Mouse (Mus musculus) limb, embryonic 14.5 days (tissue): ENCODE measurements around the gene Ifngr1. TPM values are rescaled to one million over a fixed set of nuclear protein-coding genes. Genes with fewer than 3 reads are reported as not detected.

Experiments used
- ATAC-seq: fragments of 200-750 bp; cut with Nextera tagmentation; 2 replicates; pipeline ENCODE4 v1.8.0; 2017; ENCODE audit warnings: low read depth, moderate number of reproducible peaks, moderate TSS enrichment; ENCODE audit not compliant: low FRiP score
- DNase-seq: peaks from one replicate; pipeline ENCODE4 v3.0.0-alpha.2; 2015; ENCODE audit warnings: low spot score
- H3K27ac ChIP-seq: fragments of 300-500 bp; sonication (generic); replicated peaks from 2 replicates; pipeline ENCODE4 v1.5.1; 2014; ENCODE audit warnings: low read depth, mild to moderate bottlenecking, low read length, moderate library complexity, mixed read lengths
- H3K27me3 ChIP-seq: fragments of 300-500 bp; sonication (generic); 2 replicates; pipeline ENCODE4 v1.6.1; 2014; ENCODE audit warnings: low read length, mixed read lengths; ENCODE audit not compliant: control insufficient read depth, insufficient read depth
- H3K36me3 ChIP-seq: fragments of 300-500 bp; sonication (generic); 2 replicates; pipeline ENCODE4 v1.6.1; 2014; ENCODE audit warnings: mild to moderate bottlenecking, low read length, moderate library complexity, mixed read lengths; ENCODE audit not compliant: control insufficient read depth, insufficient read depth
- H3K4me1 ChIP-seq: fragments of 300-500 bp; sonication (generic); 2 replicates; pipeline ENCODE4 v1.6.1; 2014; ENCODE audit warnings: antibody characterized with exemption, low read length, mixed read lengths; ENCODE audit not compliant: control insufficient read depth, insufficient read depth
- H3K4me2 ChIP-seq: fragments of 300-500 bp; sonication (generic); replicated peaks from 2 replicates; pipeline ENCODE4 v1.6.1; 2014; ENCODE audit warnings: low read depth, mild to moderate bottlenecking, low read length, moderate library complexity; ENCODE audit not compliant: severe bottlenecking
- H3K4me3 ChIP-seq: fragments of 300-500 bp; sonication (generic); replicated peaks from 2 replicates; pipeline ENCODE4 v1.5.1; 2014; ENCODE audit warnings: low read length
- H3K9ac ChIP-seq: fragments of 300-500 bp; sonication (generic); 2 replicates; pipeline ENCODE4 v1.6.1; 2014; ENCODE audit warnings: mild to moderate bottlenecking, low read depth, low read length, moderate library complexity; ENCODE audit not compliant: severe bottlenecking
- H3K9me3 ChIP-seq: fragments of 300-500 bp; sonication (generic); 2 replicates; pipeline ENCODE4 v1.6.1; 2016; ENCODE audit warnings: low read length; ENCODE audit not compliant: control insufficient read depth
- POLR2A ChIP-seq: fragments of 200-500 bp; IDR thresholded peaks from 2 replicates; pipeline ENCODE4 v1.8.0; 2012; ENCODE audit warnings: inconsistent platforms, mild to moderate bottlenecking, moderate library complexity, borderline replicate concordance; ENCODE audit not compliant: insufficient read depth, insufficient read length; ENCODE audit errors: extremely low read depth
- WGBS: fragments of 180-500 bp; shearing (Covaris S2); extraction: QIAGEN DNeasy Blood & Tissue Kit; methylation state at CpG from one replicate; pipeline ENCODE4 v1.1.7; 2014; 5-methylcytosine and 5-hydroxymethylcytosine counted together
- polyA plus RNA-seq, 2 experiments: library from polyadenylated mRNA; depleted of rRNA in 1 of 2; stranded (reverse) in 1 of 2; unstranded in 1 of 2; fragments of >200 nt; fragmentation: Nextera tagmentation in 1 of 2; extraction: Ambion mirVana in 1 of 2; gene quantifications; 2 replicates each; pipeline versions ENCODE4 v1.2.1 to v1.2.3; 2012 to 2014

Gene Ifngr1
- polyA plus RNA-seq, 2 experiments, result 28.2 to 52.2 TPM

DNA sequence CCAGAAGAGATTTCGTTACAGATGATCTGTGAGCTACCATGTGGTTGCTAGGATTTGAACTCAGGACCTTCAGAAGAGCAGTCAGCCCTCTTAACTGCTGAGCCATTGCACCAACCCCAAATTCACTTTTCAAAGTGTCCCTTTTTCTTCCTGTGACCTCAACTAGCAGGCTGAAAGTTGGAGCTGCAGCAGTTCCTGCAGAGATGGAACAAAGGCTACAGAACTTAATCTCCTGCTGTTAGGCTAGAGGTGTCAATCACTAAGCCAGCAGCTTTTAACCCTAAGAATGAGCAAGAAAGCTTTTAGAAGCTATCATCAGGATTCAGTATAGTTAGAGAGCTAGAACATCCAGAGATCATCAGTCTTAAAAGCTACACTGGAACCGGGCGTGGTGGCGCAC is 24.3 kb upstream of the Ifngr1 start:
- 99% methylated on average over 4 of the region's 4 CpGs for WGBS
- no peak for TF ChIP-seq POLR2A
- Histone ChIP-seq H3K9ac (no peak overlapping the region), H3K9me3 (no peaks in the 10 kb centered on the region), H3K36me3 (no peaks in the 10 kb centered on the region), H3K27ac (no peak overlapping the region), H3K4me3 (no peak overlapping the region), H3K27me3 (no peaks in the 10 kb centered on the region), H3K4me1 (no peaks in the 10 kb centered on the region), H3K4me2 (no peak overlapping the region)
- DNase-seq (no peak), ATAC-seq (no peak)

GRCm38 (mm10) chr10:19570288-19570687 is 21.5 kb upstream of the Ifngr1 start:
- Histone ChIP-seq H3K4me3 (no peak overlapping the region), H3K9ac (no peak overlapping the region), H3K4me2 (no peak overlapping the region), H3K9me3 (no peaks in the 10 kb centered on the region), H3K27me3 (no peaks in the 10 kb centered on the region), H3K4me1 (no peaks in the 10 kb centered on the region), H3K36me3 (no peaks in the 10 kb centered on the region), H3K27ac (no peak overlapping the region)
- DNase-seq, result no peak
- 75% methylated on average over 4 of the region's 4 CpGs for WGBS
- TF ChIP-seq POLR2A, result no peak
- ATAC-seq, result no peak

- H3K27ac ChIP-seq, result no peak overlapping the region
Observed at GRCm38 (mm10) chr10:19570716-19571115, 21.0 kb upstream of the Ifngr1 start.

DNA sequence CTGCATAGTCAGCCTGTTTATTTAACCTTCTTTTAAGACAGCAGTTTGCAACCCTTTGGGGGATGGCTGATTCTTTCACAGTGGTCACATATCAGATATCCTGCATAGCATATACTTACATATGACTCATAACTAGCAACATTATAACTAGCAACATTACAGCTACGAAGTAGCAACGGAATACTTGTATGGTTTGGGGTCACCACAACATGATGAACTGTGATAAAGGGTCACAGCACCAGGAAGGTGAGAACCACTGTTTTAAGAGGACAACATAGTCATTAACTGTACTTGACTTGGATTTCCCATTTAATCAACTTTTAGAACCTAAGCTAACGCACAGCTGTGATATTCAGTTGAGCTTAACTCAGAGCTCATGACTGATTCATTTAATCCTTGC is 14.2 kb upstream of the Ifngr1 start:
- no peak overlapping the region for H3K27ac ChIP-seq
- no peaks in the 10 kb centered on the region for H3K27me3 ChIP-seq
- no peak overlapping the region for H3K4me2 ChIP-seq
- 84% methylated on average over 3 of the region's 3 CpGs for WGBS
- H3K9ac ChIP-seq, result no peak overlapping the region
- no peaks in the 10 kb centered on the region for H3K9me3 ChIP-seq
- H3K4me1 ChIP-seq, result peaks cover 3% of the 10 kb centered on the region; the same call in 1 of the 2 replicates
- no peak for ATAC-seq
- no peak overlapping the region for H3K4me3 ChIP-seq
- TF ChIP-seq POLR2A, result no peak
- no peak for DNase-seq
- no peaks in the 10 kb centered on the region for H3K36me3 ChIP-seq

More at GRCm38 (mm10) chr10:19570716-19571115, 21.0 kb upstream of the Ifngr1 start:
- no peaks in the 10 kb centered on the region for H3K36me3 ChIP-seq
- no peak overlapping the region for H3K4me2 ChIP-seq
- DNase-seq (no peak), ATAC-seq (no peak)
- H3K4me1 ChIP-seq, result no peaks in the 10 kb centered on the region
- no peak for TF ChIP-seq POLR2A
- no peak overlapping the region for H3K9ac ChIP-seq
- no peak overlapping the region for H3K4me3 ChIP-seq
- H3K27me3 ChIP-seq, result no peaks in the 10 kb centered on the region
- 72% methylated on average over 1 of the region's 1 CpGs for WGBS
- H3K9me3 ChIP-seq, result no peaks in the 10 kb centered on the region

GRCm38 (mm10) chr10:19578001-19578400 is 13.7 kb upstream of the Ifngr1 start:
- no peak overlapping the region for H3K4me2 ChIP-seq
- no peak overlapping the region for H3K4me3 ChIP-seq
- no peak overlapping the region for H3K27ac ChIP-seq
- no peak overlapping the region for H3K9ac ChIP-seq
- H3K4me1 ChIP-seq, result peaks cover 3% of the 10 kb centered on the region; the same call in 1 of the 2 replicates
- 43% methylated on average over 6 of the region's 6 CpGs for WGBS
- no peak for TF ChIP-seq POLR2A
- H3K36me3 ChIP-seq, result no peaks in the 10 kb centered on the region
- H3K27me3 ChIP-seq, result no peaks in the 10 kb centered on the region
- H3K9me3 ChIP-seq, result no peaks in the 10 kb centered on the region
- DNase-seq (no peak), ATAC-seq (no peak)
